Mouse (Mus musculus) embryonic facial prominence, embryonic 13.5 days (tissue): Measurements from ENCODE around the gene Mrpl2. TPM values are rescaled to one million over a fixed set of nuclear protein-coding genes. Genes with fewer than 3 reads are reported as not detected.

Source experiments
- ATAC-seq: fragments of 200-750 bp; cut with Nextera tagmentation; 2 replicates; pipeline ENCODE4 v1.8.0; 2017; ENCODE audit warnings: low read depth; ENCODE audit not compliant: insufficient number of reproducible peaks, insufficient read depth, low FRiP score, low TSS enrichment
- H3K27ac ChIP-seq: fragments of 300-500 bp; sonication (generic); 2 replicates; pipeline ENCODE4 v1.5.1; 2015; ENCODE audit warnings: moderate library complexity, mild to moderate bottlenecking, inconsistent platforms
- H3K27me3 ChIP-seq: fragments of 300-500 bp; sonication (generic); 2 replicates; pipeline ENCODE4 v1.6.1; 2015; ENCODE audit warnings: mild to moderate bottlenecking, inconsistent platforms
- H3K36me3 ChIP-seq: fragments of 300-500 bp; sonication (generic); 2 replicates; pipeline ENCODE4 v1.6.1; 2015; ENCODE audit warnings: mild to moderate bottlenecking, inconsistent platforms
- H3K4me1 ChIP-seq: fragments of 300-500 bp; sonication (generic); 2 replicates; pipeline ENCODE4 v1.6.1; 2015; ENCODE audit warnings: inconsistent platforms
- H3K4me2 ChIP-seq: fragments of 300-500 bp; sonication (generic); 2 replicates; pipeline ENCODE4 v1.6.1; 2015; ENCODE audit warnings: moderate library complexity, mild to moderate bottlenecking, inconsistent platforms
- H3K4me3 ChIP-seq: fragments of 300-500 bp; sonication (generic); 2 replicates; pipeline ENCODE4 v1.5.1; 2015; ENCODE audit warnings: mild to moderate bottlenecking, inconsistent platforms
- H3K9ac ChIP-seq: fragments of 300-500 bp; sonication (generic); 2 replicates; pipeline ENCODE4 v1.6.1; 2015; ENCODE audit warnings: mild to moderate bottlenecking, inconsistent platforms
- H3K9me3 ChIP-seq: fragments of 300-500 bp; sonication (generic); 2 replicates; pipeline ENCODE4 v1.6.1; 2016; ENCODE audit warnings: inconsistent platforms
- WGBS: fragments of 180-500 bp; shearing (Covaris S2); methylation state at CpG from one replicate; pipeline ENCODE4 v1.1.7; 2015; ENCODE audit warnings: mixed read lengths; 5-methylcytosine and 5-hydroxymethylcytosine counted together
- polyA plus RNA-seq: library from polyadenylated mRNA; unstranded; fragments of >200 nt; fragmentation: Nextera tagmentation; extraction: Ambion mirVana; gene quantifications from 2 replicates; pipeline ENCODE4 v1.2.1, GENCODE M21; 2015

Gene Mrpl2
- polyA plus RNA-seq, 1 experiment from 2014 or later = 95.4 TPM

DNA sequence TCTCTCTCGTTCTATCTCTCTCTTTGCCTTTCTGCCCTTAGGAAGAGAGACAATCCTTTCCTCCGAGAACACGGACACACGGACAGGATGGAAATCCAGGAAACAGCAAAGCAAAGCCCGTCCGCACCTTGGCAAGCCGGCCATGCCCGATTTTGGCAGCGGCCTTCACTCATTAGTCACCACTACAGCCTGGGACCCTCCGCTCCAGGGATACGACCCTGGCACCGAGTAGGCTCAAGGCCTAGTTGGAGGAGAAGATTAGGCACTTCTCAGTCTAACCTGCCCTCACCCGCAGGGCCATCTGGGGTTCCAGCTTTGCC is 17.6 kb upstream of the Mrpl2 start:
- H3K9me3 ChIP-seq = no peaks in the 10 kb centered on the region
- H3K4me3 ChIP-seq = peak overlapping the region; percentile 98
- no peak for ATAC-seq
- peaks cover 70% of the 10 kb centered on the region for H3K4me1 ChIP-seq
- H3K4me2 ChIP-seq = peak overlapping the region; percentile 80
- peaks cover 17% of the 10 kb centered on the region for H3K36me3 ChIP-seq
- under 1% methylated on average over 13 of the region's 13 CpGs for WGBS
- H3K27ac ChIP-seq = peak overlapping the region; percentile 97
- H3K27me3 ChIP-seq = no peaks in the 10 kb centered on the region
- peak overlapping the region; percentile 99 for H3K9ac ChIP-seq

GRCm38 (mm10) chr17:46628791-46629684 is 17.0 kb upstream of the Mrpl2 start, which contains the start of gene Ptk7:
Gene Ptk7 (minus strand): TSS chr17:46629504.
- under 1% methylated on average over 74 of the region's 90 CpGs for WGBS
- no peaks in the 10 kb centered on the region for H3K9me3 ChIP-seq
- H3K27ac ChIP-seq = peak within 1 kb of the TSS; percentile 97
- ATAC-seq = peak; percentile 69
- H3K4me1 ChIP-seq = peaks cover 64% of the 10 kb centered on the region
- no peaks in the 10 kb centered on the region for H3K27me3 ChIP-seq
- peak within 1 kb of the TSS; percentile 99 for H3K9ac ChIP-seq
- peak within 1 kb of the TSS; percentile 98 for H3K4me3 ChIP-seq
- H3K4me2 ChIP-seq = peak within 1 kb of the TSS; percentile 80
- peaks cover 17% of the 10 kb centered on the region for H3K36me3 ChIP-seq

GRCm38 (mm10) chr17:46629685-46630441 is 16.2 kb upstream of the Mrpl2 start:
- H3K36me3 ChIP-seq = peaks cover 18% of the 10 kb centered on the region
- H3K27me3 ChIP-seq = no peaks in the 10 kb centered on the region
- H3K27ac ChIP-seq = peak overlapping the region; percentile 97
- ATAC-seq = peak; percentile 56
- H3K4me3 ChIP-seq = peak overlapping the region; percentile 98
- peak overlapping the region; percentile 99 for H3K9ac ChIP-seq
- no peaks in the 10 kb centered on the region for H3K9me3 ChIP-seq
- peaks cover 56% of the 10 kb centered on the region for H3K4me1 ChIP-seq
- H3K4me2 ChIP-seq = peak overlapping the region; percentile 80
- WGBS = 7% methylated on average over 12 of the region's 12 CpGs

DNA sequence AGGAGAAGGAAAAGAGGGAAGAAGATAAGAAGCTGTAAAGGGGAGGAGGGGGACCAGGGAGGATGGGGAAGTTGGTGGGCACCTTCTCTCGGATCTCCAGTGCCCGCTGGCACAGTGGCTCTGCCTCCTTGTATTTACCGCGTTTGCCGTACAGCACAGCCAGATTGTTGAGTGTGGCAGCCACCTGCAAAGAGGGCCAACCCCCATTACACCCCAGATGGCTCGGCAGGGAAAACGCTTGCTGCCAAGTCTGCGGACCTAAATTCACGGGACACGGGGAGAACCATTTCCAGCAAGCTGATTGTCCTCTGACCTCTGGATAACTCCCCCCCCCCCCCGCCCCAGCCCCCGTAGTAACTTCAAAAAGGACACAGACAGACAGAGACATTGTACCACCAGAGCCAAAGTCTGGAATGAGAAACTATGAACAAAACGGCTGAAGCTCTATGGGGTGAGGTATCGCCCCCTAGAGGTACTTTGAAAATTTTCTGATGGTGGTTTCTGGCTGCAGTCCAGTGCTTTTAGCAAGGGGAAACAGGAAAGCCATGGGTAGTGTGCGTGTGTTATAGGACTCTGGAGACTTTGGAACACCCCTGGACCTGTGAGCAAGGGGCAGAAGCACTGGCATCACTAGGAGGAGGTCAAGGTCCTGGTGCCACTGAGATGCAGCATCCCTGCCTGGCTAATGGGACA is 9.1 kb upstream of the Mrpl2 start:
- H3K9me3 ChIP-seq = no peaks in the 10 kb centered on the region
- WGBS = 14% methylated on average over 15 of the region's 15 CpGs
- peaks cover 10% of the 10 kb centered on the region for H3K4me1 ChIP-seq
- peaks cover 51% of the 10 kb centered on the region for H3K36me3 ChIP-seq
- H3K27ac ChIP-seq = no peak overlapping the region
- peak overlapping the region; percentile 49 for H3K4me2 ChIP-seq
- H3K4me3 ChIP-seq = peak overlapping the region; percentile 17
- ATAC-seq = peak; percentile 21; the same call in 1 of the 2 replicates
- H3K9ac ChIP-seq = peak overlapping the region; percentile 41
- H3K27me3 ChIP-seq = no peaks in the 10 kb centered on the region

DNA sequence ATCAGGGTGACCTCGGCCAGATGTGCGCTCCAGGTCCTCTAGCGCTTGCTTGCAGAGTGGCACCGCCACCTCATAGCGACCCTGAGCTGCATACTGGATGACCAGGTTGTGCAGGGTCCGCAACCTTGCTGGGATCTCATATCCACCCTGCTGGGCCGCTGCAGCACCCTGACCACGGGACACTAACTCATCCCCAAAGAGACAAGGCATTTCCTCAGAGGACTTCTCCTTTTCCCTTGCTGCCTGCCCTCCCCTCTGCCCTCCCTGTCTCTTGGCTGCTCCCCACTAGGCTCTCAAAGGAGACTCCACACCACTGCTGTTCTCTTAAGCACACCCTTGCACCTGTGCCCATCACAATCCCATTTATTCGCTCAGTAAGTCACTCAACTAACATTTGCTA is 6.1 kb upstream of the Mrpl2 start:
- 80% methylated on average over 9 of the region's 9 CpGs for WGBS
- no peak for ATAC-seq
- no peak overlapping the region for H3K27ac ChIP-seq

DNA sequence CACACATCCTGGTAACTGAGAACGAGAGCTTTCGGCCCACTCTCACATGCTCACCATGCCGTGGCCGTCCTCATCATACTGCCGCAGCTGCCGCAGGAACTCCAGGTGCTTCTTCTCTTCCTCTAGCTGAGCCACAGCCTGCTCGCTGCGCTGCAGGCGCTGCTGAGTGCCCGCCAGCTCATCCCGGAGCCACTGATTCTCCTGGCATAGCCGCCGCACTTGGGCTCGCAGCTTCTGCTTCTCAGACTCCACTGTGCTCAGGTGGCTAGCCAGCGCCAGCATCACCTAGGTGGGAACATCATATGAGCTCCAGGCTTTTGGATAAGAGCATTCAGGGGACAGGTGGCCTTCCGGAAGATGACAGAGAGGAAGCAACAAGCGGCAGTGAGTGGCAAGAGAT is 4.0 kb upstream of the Mrpl2 start:
- H3K9me3 ChIP-seq = no peaks in the 10 kb centered on the region
- H3K4me2 ChIP-seq = no peak overlapping the region
- peaks cover 31% of the 10 kb centered on the region for H3K36me3 ChIP-seq
- H3K27ac ChIP-seq = no peak overlapping the region
- no peak overlapping the region for H3K4me3 ChIP-seq
- H3K9ac ChIP-seq = no peak overlapping the region
- H3K27me3 ChIP-seq = no peaks in the 10 kb centered on the region
- peaks cover 23% of the 10 kb centered on the region for H3K4me1 ChIP-seq
- no peak for ATAC-seq
- 92% methylated on average over 17 of the region's 17 CpGs for WGBS

More for the DNA sequence above, 6.1 kb upstream of the Mrpl2 start:
- Histone ChIP-seq H3K27me3 (no peaks in the 10 kb centered on the region), H3K4me3 (no peak overlapping the region), H3K9ac (no peak overlapping the region), H3K4me2 (no peak overlapping the region), H3K36me3 (peaks cover 43% of the 10 kb centered on the region), H3K9me3 (no peaks in the 10 kb centered on the region), H3K4me1 (peaks cover 20% of the 10 kb centered on the region)

DNA sequence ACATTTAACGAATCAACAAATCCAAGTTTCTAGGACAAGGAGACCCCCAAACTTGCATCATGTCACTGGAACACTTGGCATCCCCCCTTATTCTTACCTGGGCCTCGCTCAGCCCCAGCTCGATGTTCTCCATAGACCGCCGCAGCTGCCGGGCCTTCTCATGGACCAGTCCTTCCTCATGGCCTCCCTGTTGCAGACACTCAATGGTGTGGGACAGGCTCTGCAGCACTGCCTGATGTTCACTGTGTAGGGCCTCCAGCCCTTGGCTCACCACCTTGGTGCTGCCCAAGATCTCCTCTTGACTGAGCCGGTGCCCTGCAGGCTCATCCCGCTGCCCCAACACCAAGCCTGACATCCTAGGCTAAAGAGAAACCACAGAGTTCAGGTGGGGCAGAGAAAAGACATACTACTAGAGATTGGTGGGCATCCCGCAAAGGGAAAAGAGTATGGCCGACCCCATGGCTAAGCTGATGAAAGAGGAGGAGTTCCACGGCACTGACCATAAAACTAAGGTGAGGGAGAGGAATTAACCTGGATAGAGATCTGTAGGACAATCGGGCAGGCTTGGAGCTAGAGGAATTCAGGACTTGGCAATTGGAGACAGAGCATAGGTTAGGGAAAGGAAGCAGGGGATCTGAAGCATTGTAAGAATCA is 1.8 kb upstream of the Mrpl2 start:
- no peak for ATAC-seq
- Histone ChIP-seq H3K27ac (no peak overlapping the region), H3K27me3 (no peaks in the 10 kb centered on the region), H3K36me3 (peaks cover 35% of the 10 kb centered on the region), H3K4me3 (peak overlapping the region; percentile 77), H3K4me2 (peak overlapping the region; percentile 95), H3K9ac (peak overlapping the region; percentile 86), H3K9me3 (no peaks in the 10 kb centered on the region), H3K4me1 (peaks cover 24% of the 10 kb centered on the region)
- 88% methylated on average over 12 of the region's 12 CpGs for WGBS

DNA sequence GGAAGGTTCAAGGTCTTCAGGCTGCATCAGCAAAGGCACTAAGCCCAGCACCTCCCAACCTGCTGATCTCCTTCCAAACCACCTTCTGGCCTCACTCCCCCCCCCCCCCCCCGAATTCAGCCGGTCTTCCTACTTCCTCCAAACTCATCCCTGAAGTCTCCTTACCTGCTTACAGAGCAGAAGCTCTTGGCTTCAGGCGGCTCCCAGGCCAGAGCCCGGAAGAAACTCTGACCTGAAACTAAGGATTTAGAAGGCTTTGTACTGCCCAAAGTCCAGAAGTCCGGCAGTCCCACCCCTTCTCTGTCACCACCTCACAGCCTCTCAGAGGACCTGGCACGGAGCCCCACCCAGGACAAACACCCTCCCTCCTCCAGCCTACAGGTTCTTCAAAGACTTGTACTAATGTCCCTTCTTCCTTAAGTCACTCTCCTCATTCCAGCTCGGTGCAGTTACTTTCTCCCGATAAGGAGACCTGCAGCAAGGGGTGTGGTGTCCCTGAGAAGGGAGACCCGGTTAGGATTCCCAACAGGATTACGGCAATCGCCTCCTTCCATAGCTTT is 1.0 kb upstream of the Mrpl2 start:
- ATAC-seq = no peak
- Histone ChIP-seq H3K4me3 (peak overlapping the region; percentile 77), H3K9ac (peak overlapping the region; percentile 86), H3K27me3 (no peaks in the 10 kb centered on the region), H3K27ac (peak overlapping the region; percentile 55), H3K9me3 (no peaks in the 10 kb centered on the region), H3K36me3 (peaks cover 28% of the 10 kb centered on the region), H3K4me2 (peak overlapping the region; percentile 95), H3K4me1 (peaks cover 31% of the 10 kb centered on the region)
- WGBS = 12% methylated on average over 11 of the region's 11 CpGs

- WGBS = under 1% methylated on average over 19 of the region's 19 CpGs
- Histone ChIP-seq H3K9me3 (no peaks in the 10 kb centered on the region), H3K4me2 (peak overlapping the region; percentile 90), H3K27ac (peak overlapping the region; percentile 73), H3K4me1 (peaks cover 36% of the 10 kb centered on the region), H3K27me3 (no peaks in the 10 kb centered on the region), H3K4me3 (peak overlapping the region; percentile 77), H3K36me3 (peaks cover 16% of the 10 kb centered on the region), H3K9ac (peak overlapping the region; percentile 84)
- 0 out of 2 replicates have a peak, but pooled peaks have one; percentile 0 for ATAC-seq
Observed at GRCm38 (mm10) chr17:46646322-46646662, 263 bp downstream of the Mrpl2 start.

DNA sequence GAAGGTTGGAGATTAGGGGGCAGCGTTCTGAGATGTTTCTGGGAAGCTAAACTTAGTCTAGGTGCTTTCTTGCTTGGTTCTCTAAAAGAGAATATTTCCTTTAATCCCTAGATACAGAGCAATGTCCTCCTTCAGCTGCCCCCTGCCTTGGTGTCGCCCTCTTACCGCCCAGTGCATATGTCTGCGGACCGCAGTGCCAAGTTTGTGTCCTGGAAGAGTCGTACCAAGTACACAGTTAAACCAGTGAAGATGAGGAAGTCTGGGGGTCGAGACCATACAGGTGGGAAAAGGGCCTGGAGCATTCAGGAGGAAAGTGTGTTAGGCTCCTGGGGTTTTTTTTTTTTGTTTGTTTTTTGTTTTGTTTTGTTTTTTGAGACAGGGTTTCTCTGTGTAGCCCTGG is 1.2 kb downstream of the Mrpl2 start:
- Histone ChIP-seq H3K36me3 (peaks cover 10% of the 10 kb centered on the region), H3K4me2 (no peak overlapping the region; the same call in 1 of the 2 replicates), H3K27me3 (no peaks in the 10 kb centered on the region), H3K4me1 (peaks cover 46% of the 10 kb centered on the region), H3K4me3 (no peak overlapping the region), H3K27ac (no peak overlapping the region), H3K9ac (0 out of 2 replicates have a peak overlapping the region, but pooled peaks have one; percentile 84), H3K9me3 (no peaks in the 10 kb centered on the region)
- WGBS = 94% methylated on average over 7 of the region's 7 CpGs
- ATAC-seq = no peak

DNA sequence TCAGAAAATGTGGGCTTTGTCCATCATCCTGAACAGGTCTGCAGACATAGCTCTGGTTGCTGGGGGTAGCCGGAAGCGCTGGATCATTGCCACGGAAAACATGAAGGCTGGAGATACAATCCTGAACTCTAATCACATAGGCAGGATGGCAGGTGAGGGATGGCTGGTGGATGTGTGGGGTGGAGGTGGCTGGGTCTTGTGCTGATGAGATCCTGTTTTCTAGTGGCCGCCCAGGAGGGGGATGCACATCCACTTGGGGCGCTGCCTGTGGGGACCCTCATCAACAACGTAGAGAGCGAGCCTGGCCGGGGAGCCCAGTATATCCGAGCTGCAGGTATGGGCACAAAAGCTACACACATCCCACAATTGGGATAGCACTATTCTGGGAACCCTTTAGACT is 2.4 kb downstream of the Mrpl2 start:
- peaks cover 58% of the 10 kb centered on the region for H3K4me1 ChIP-seq
- no peak for ATAC-seq

More for the DNA sequence above, 2.4 kb downstream of the Mrpl2 start:
- Histone ChIP-seq H3K4me3 (no peak overlapping the region), H3K9me3 (no peaks in the 10 kb centered on the region), H3K4me2 (no peak overlapping the region), H3K27me3 (no peaks in the 10 kb centered on the region), H3K27ac (no peak overlapping the region), H3K36me3 (peaks cover 21% of the 10 kb centered on the region), H3K9ac (no peak overlapping the region)
- WGBS = 91% methylated on average over 9 of the region's 9 CpGs
